Mouse (Mus musculus): ENCODE results near the gene Ftl1.
A peak's percentile ranks its signal among the peaks of the same experiment; 100 is the strongest.
"Not testable (repeated sequence)": the region's sequence is repeated elsewhere in the genome, so short reads cannot be mapped to it uniquely, and the experiment has no call there.

The Ftl1 gene

DNA sequence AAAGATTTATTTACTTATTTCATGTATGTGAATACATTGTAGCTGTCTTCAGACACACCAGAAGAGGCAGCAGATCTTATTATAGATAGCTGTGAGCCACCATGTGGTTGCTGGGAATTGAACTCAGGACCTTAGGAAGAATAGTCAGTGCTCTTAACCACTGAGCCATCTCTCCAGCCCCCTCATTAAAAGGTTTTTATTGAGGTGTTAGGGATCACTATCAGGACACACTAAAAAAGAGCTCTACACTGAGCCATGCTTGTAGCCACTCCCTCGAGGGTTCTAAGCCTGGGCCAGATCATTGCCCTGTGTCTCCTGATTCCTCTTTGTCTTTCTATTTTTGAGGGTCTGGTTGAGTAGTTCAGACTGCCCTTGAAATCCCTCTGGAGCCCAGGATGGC lies 16.8 kb upstream of the Ftl1 start:
- DNase-seq (ENCODE audit: low spot score in 2 of 2): no peak

DNA sequence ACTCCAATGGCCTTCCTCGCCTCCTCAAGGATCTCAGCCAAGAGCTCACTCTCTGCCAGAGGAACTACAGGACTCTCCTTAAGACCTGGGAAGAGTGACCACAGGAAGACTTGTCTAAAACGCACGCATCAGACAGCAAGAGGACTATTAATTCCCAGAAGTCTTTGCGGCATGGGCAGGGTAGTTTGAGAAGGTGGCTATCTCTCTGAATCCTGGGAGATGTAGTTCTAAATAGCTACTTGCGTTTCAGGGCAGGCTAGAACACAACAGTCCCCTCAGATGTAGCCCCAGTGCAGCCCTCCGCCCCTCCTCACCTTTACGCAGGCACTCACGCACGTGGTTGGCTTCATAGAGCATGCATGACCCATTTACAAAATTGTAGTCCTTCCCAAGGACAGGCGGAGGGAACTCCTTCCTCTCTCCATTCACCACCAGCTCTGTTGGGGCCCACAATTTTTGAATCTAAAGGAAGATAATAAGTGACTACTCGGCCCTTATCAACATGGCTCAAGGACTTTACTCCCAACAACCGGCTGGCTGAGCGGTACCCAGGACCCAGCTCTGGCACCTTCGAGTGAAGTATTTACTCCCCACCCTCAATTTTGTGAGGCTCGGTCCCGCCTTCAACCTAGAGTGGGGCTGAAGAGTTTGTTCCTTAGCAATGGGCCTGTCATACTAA lies 15.7 kb upstream of the Ftl1 start:
- DNase-seq (ENCODE audit: low spot score in 2 of 2): no peak

- DNase-seq (ENCODE audit: low spot score in 2 of 2): peak; percentile 60 to 74
Observed at GRCm38 (mm10) chr7:45470869-45471268, 11.2 kb upstream of the Ftl1 start.

DNA sequence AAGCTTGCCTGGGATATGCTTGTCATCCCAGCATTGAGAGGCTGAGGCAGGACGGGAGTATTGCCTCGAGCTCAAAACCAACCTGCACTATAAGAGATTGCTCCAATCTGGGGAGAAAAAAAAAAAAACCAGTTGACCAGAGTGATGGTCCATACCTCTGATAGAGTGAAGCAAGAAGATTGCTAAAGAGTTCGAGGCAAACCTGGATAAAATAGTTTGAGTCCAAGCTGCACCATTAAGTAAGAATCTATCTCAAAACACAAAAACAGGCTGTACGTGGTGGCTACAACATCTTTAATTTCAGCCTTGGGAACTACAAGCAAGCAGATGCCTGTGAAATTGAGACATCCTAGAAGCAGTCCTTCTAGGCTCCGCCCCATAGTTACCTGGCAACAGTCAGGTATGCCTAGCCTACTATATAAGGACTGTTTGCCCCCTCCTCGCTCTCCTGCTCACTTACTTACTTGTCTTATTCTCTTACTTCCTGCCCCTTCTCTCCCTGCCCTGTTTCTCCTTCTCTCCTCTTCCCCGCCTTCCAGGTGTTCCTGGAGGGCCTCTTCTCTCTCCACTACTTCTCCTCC lies 7.5 kb upstream of the Ftl1 start:
- DNase-seq (ENCODE audit: low spot score in 2 of 2): no peak

- DNase-seq (ENCODE audit: low spot score in 2 of 2): peak; percentile 86 to 92
Observed at GRCm38 (mm10) chr7:45466283-45467089, 6.8 kb upstream of the Ftl1 start, which contains the start of gene Bax. TSS of gene Bax (minus strand) at chr7:45466898.

DNA sequence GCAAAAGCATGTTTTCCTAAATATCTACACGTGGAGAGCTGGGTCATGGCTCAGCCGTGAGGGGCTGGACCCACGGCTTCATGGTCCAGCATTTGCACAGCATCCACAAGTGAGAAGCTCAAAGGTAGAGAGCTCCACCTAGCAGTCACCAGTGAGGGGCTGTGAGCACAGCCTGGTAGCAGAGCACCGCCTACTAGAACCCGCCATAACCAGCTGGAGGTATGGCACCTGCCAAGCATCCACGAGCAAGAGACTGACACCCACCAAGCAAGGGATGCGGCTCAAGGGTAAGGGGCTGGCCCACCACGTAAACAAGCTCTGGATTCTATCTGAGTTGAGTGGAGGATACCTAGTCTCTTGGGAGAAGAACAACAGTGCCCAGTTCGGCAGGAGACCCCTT lies 5.9 kb upstream of the Ftl1 start:
- DNase-seq (ENCODE audit: low spot score in 2 of 2): no peak

DNA sequence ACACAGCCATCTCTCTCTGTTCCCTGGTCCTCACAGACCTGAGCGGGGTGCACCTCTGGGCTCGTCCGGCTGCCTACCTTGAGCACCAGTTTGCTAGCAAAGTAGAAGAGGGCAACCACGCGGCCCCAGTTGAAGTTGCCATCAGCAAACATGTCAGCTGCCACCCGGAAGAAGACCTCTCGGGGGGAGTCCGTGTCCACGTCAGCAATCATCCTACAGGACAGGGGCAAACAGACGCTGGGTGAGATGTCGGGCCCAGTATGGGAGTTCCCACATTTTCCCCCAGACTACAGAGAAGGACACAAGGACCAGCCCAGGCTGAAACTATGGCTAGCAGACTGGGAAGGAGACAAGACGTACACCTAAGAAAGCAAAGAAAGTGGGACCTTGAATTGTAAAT lies 5.4 kb upstream of the Ftl1 start:
- no peak for DNase-seq (ENCODE audit: low spot score in 2 of 2)

GRCm38 (mm10) chr7:45463987-45464778 lies 4.5 kb upstream of the Ftl1 start:
- no peak for DNase-seq (ENCODE audit: low spot score in 2 of 2)

GRCm38 (mm10) chr7:45462868-45463267 lies 3.2 kb upstream of the Ftl1 start:
- DNase-seq (ENCODE audit: low spot score in 2 of 2): not testable (repeated sequence)

GRCm38 (mm10) chr7:45462325-45462724 lies 2.6 kb upstream of the Ftl1 start:
- DNase-seq (ENCODE audit: low spot score in 2 of 2): no peak

- DNase-seq (ENCODE audit: low spot score in 2 of 2): no peak
Observed at GRCm38 (mm10) chr7:45461781-45462180, 2.1 kb upstream of the Ftl1 start.

GRCm38 (mm10) chr7:45461326-45461725 lies 1.6 kb upstream of the Ftl1 start:
- no peak for DNase-seq (ENCODE audit: low spot score in 2 of 2)

DNA sequence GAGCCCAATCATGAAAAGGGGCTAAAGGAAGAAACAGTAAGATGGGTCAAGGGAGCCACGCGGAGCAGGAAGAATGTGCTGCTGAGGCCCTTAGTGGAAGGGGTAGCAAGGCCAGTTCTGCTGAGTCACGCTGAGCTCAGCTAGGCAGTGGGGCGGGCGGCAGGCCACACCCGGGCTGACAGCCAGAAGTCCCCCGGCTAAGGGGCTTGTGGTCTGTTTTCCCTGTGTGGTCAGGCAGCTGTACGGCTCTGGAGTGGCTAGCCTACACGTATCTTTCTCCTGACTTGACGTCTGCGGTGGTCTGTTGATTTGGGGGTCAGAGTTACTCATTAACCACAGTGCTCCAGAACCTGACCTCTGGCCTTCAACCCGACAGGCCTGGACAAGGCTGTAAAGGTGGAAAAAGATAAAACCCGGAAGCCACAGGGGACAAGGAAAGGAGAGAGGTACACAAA lies 1.2 kb upstream of the Ftl1 start:
- peak; percentile 71 to 72 for DNase-seq (ENCODE audit: low spot score in 2 of 2)

DNA sequence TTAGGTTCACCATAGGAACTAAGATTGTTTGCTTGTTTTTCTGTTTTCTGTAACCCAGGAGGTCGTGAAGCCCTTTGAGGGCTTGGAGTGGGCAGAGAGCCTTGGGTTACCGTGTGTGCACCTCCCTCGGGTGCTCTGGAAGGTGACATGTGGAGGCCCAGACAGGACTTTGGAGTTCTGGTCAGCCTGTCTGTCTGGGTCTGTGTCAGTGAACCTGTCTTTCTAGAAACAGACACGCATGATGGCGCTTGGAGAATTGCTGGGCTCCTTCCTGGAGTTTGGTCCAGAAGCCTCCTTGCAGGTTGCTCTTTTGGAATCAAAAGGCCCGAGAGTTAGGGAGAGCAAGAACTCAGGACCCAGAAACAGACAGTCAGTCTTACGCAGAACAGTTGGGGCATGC lies 693 bp upstream of the Ftl1 start:
- DNase-seq (ENCODE audit: low spot score in 2 of 2): no peak

DNA sequence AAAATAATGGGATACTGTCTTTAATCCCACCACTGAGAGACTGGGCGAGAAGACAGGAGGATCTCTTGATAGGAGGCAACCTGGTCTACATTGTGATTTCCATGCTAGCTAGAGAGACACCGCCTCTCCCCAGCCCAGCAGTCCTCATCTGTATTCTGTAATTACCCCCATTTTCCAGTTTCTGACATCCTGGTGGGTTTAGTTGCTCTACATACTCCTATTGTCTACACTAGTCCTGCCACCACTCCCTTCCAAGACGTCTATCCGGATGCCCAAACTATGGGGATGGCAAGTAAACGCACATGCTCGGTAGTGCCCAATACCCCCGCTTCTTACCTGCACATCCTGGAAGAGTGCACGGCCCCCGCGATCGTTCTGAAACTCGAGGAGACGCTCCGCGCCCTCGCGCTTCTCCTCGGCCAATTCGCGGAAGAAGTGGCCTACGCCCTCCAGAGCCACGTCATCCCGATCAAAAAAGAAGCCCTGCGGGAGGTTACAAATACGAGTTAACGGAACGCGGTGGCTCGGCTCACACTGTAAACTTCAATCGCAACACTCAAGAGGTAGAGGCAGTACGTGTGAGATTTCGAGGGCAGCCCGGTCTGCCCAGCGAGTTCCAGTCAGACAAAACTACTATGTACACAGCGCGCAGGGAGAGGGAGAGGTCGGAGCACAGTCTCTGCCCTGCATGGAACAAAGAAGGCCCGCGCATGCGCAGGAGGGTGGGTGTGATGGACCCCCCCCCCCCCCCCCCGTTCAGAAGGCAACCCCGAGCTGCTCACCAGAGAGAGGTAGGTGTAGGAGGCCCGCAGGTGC lies 728 bp downstream of the Ftl1 start:
- DNase-seq (ENCODE audit: low spot score in 2 of 2): peak; percentile 57 to 73

- no peak for DNase-seq (ENCODE audit: low spot score in 2 of 2)
Observed at GRCm38 (mm10) chr7:45457204-45458060, 2.3 kb downstream of the Ftl1 start.

DNA sequence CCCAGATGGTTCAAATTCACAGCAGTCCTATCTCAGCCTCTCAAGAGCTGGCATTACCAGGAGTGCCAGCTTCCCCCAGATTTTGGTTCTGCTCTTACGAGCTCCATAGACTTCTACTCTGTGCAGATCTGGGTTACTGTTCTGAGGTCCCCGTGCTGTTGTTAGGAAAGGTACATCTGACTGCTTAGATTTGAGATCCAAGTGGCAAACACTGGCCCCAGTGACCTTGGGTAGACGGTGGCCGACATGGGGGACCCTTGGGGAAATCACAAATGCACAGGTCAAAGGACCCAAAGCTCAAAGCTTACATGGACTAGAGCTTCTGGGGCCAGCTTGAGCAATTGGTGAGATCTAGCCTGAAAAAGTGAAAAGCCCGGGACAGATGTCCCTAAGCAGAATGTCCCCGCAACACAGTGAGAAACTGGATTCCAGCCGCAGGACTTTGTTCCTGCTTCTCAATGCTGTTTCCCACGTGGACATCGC lies 2.9 kb downstream of the Ftl1 start:
- DNase-seq (ENCODE audit: low spot score in 2 of 2): no peak

- DNase-seq (ENCODE audit: low spot score in 2 of 2): no peak
Observed at GRCm38 (mm10) chr7:45455932-45456696, 3.6 kb downstream of the Ftl1 start.

- DNase-seq (ENCODE audit: low spot score in 2 of 2): no peak
Observed at GRCm38 (mm10) chr7:45454971-45455370, 4.7 kb downstream of the Ftl1 start.
